In the genomic region with DNA sequence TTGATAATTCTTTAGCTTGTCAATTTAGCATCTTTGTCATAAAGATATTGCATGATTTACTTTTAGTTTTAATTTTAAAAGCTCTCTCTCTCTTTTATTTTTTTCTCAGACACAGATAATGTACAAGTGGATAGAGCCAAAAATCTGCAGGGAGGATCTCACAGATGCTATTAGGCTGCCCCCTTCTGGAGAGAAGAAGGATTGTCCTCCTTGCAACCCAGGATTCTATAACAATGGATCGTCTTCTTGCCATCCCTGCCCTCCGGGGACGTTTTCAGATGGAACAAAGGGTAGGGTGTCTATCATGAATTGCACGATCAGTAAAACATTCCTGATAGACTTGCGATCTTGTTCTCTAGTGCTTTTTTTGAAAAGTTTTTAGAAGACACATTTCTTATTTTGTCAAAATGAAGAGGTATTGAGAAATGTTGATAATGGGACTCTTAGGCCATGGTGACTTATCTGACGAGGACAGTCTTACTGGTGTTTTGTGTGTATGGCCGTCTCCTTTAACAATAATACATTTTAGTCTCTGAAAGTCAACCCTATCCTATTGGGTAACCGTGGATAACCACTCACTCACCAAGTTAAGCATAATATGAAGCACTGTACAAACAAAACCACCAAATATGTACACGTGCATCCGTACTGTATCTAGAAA, we compare ENCODE assay signal across 8 mouse cellular contexts.
DNase-seq lines count a peak whose midpoint lies in the region; ATAC-seq and TF ChIP-seq lines count a peak whose summit lies in the region.

No protein-coding gene starts in this region.

- no peaks in the 10 kb centered on the region for H3K27me3 ChIP-seq in heart, postnatal 0 days (ENCODE audit: control insufficient read depth, insufficient read depth, low read length)
- no peaks in the 10 kb centered on the region for H3K27me3 ChIP-seq in cerebellum, adult 2 months (ENCODE audit: control insufficient read depth, insufficient read depth, low read length)

- TF ChIP-seq POLR2A in cerebellum, adult 2 months (IDR thresholded peaks at IDR 0.05; ENCODE audit: borderline replicate concordance, insufficient read depth, low read length): no peak

- no peaks in the 10 kb centered on the region for H3K9me3 ChIP-seq in heart, postnatal 0 days (replicated peaks; ENCODE audit: control insufficient read depth, low read length)
- no peaks in the 10 kb centered on the region for H3K9me3 ChIP-seq in ES-E14 (ENCODE audit: control insufficient read depth, insufficient read depth, low read depth, low read length)

- H3K4me3 ChIP-seq in heart, postnatal 0 days (ENCODE audit: low read depth, low read length): no peak overlapping the region
- H3K4me3 ChIP-seq in ES-E14 (ENCODE audit: insufficient read depth in 1 of 2, low read depth in 1 of 2, low read length in 2 of 2, poor library complexity in 1 of 2, severe bottlenecking in 1 of 2): no peak overlapping the region
- no peak overlapping the region for H3K4me3 ChIP-seq in cerebellum, adult 2 months (replicated peaks; ENCODE audit: insufficient read depth, low read depth, low read length)

- H3K4me1 ChIP-seq in heart, postnatal 0 days (ENCODE audit: control insufficient read depth, insufficient read depth): no peaks in the 10 kb centered on the region
- H3K4me1 ChIP-seq in ES-E14 (ENCODE audit: control insufficient read depth in 2 of 2, insufficient read depth in 2 of 2, low read length in 2 of 2, poor library complexity in 1 of 2): no peaks in the 10 kb centered on the region
- H3K4me1 ChIP-seq in cerebellum, adult 2 months (ENCODE audit: control insufficient read depth, insufficient read depth, low read length): no peaks in the 10 kb centered on the region

- intact Hi-C loops in heart, postnatal 25 days (cut with DNase I): loop anchor here (1.0 to 10.0 kb wide), 2 partner anchors 258 to 353 kb away; no protein-coding TSS in a partner anchor

- 36% methylated on average over 10 of the region's 10 CpGs for WGBS in heart, postnatal 0 days
- 48% methylated on average over 10 of the region's 10 CpGs for WGBS in cerebellum, adult 2 months

- no peaks in the 10 kb centered on the region for H3K36me3 ChIP-seq in heart, postnatal 0 days (replicated peaks; ENCODE audit: control insufficient read depth, insufficient read depth, low read length)
- H3K36me3 ChIP-seq in ES-E14 (ENCODE audit: control insufficient read depth, insufficient read depth, low read length, poor library complexity, severe bottlenecking): no peaks in the 10 kb centered on the region

- TF ChIP-seq CTCF in heart, postnatal 0 days (IDR thresholded peaks at IDR 0.05; ENCODE audit: low read depth): peak; percentile 74
- TF ChIP-seq CTCF in cerebellum, adult 2 months (IDR thresholded peaks at IDR 0.05; ENCODE audit: borderline replicate concordance, insufficient read depth, low read depth, low read length): peak; percentile 63; the same call in 1 of the 2 replicates

- peak; percentile 64 for DNase-seq in heart, postnatal 0 days (ENCODE audit: low spot score)
- no peak for DNase-seq in heart, postnatal 25 days (ENCODE audit: low spot score)
- peak; percentile 49 for DNase-seq in ES-E14 (ENCODE audit: low read depth, low spot score)
- peak; percentile 47 to 67 for DNase-seq in cerebellum, adult 2 months
- DNase-seq in frontal cortex, adult 2 months (ENCODE audit: extremely low spot score in 1 of 2, low spot score in 1 of 2): peak; percentile 20 to 84
- peak; percentile 47 to 52 for DNase-seq in left cerebral cortex, adult 18-20 months (ENCODE audit: low spot score in 2 of 2)
- DNase-seq in naive thymus-derived CD4-positive, alpha-beta T cell, adult 2 months (ENCODE audit: low read depth): peak; percentile 36
- DNase-seq in spleen, adult 18-20 months: no peak

- TF ChIP-seq EP300 in heart, postnatal 0 days (IDR thresholded peaks at IDR 0.05; ENCODE audit: low read depth): no peak

- no peak overlapping the region for H3K9ac ChIP-seq in heart, postnatal 0 days (replicated peaks; ENCODE audit: low read depth, low read length)
- no peak overlapping the region for H3K9ac ChIP-seq in ES-E14 (ENCODE audit: insufficient read depth, low read depth, low read length, poor library complexity, severe bottlenecking)

- no peak overlapping the region for H3K4me2 ChIP-seq in heart, postnatal 0 days (ENCODE audit: low read depth, low read length)

- ATAC-seq in heart, postnatal 0 days (ENCODE audit: insufficient read depth, low read depth): no peak

- in situ Hi-C loops in ES-E14 (cut with MboI; ENCODE audit: low sequenced_read_pairs in 2 of 2, unreplicated experiment in 2 of 2): no loop called here

- no peak overlapping the region for H3K27ac ChIP-seq in heart, postnatal 0 days (ENCODE audit: low read depth)
- H3K27ac ChIP-seq in ES-E14 (ENCODE audit: insufficient read depth, low read depth, low read length, poor library complexity, severe bottlenecking): no peak overlapping the region
- H3K27ac ChIP-seq in cerebellum, adult 2 months (ENCODE audit: insufficient read depth, low read length): no peak overlapping the region

TF ChIP-seq in ES-E14, 5 proteins besides CTCF, POLR2A, EP300 and RAD21:
- TF ChIP-seq ZC3H11A (IDR thresholded peaks at IDR 0.05; ENCODE audit: borderline replicate concordance, low read depth, low read length) (peak; percentile 53; the same call in 1 of the 2 replicates), HCFC1 (IDR thresholded peaks at IDR 0.05; ENCODE audit: borderline replicate concordance, insufficient read depth, low read length) (no peak)

Comparison
In these comparisons a context has a peak if more than half of its experiments do, and no peak if none do; other contexts are left out.
1. DNase-seq: peak in heart, postnatal 0 days (single experiment), ES-E14 (single experiment), cerebellum, adult 2 months (2 of 2), frontal cortex, adult 2 months (2 of 2), left cerebral cortex, adult 18-20 months (2 of 2) and naive thymus-derived CD4-positive, alpha-beta T cell, adult 2 months (single experiment); none in heart, postnatal 25 days (single experiment) and spleen, adult 18-20 months (0 of 2).